Mouse (Mus musculus) liver, adult (tissue): ENCODE measurements around the gene Akr1cl.

Experiments used
- GATA4 ChIP-seq: IDR thresholded peaks from 2 replicates; pipeline ENCODE4 v1.6.1; 2014; ENCODE audit warnings: mild to moderate bottlenecking, low read length; ENCODE audit not compliant: insufficient replicate concordance

Gene Akr1cl

DNA sequence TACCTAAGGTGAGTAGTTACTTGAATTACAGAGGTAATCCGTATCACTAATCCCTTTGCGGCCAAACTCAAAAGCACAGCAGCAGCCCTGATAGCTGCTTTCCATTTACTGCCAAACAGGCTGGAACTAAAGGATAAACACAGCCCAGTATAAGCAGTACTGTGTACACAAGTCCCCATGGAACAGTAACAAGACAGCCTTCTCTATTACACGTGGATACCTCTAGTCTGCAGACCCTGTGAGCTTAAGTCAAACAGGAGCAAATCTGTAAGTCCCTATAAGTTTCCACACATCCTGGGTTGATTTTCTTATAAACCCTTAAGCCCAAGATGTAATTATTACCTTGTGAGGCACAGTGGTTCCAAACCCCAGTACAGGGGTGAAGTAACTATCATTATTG is 3.0 kb upstream of the Akr1cl start:
- no peak for TF ChIP-seq GATA4

DNA sequence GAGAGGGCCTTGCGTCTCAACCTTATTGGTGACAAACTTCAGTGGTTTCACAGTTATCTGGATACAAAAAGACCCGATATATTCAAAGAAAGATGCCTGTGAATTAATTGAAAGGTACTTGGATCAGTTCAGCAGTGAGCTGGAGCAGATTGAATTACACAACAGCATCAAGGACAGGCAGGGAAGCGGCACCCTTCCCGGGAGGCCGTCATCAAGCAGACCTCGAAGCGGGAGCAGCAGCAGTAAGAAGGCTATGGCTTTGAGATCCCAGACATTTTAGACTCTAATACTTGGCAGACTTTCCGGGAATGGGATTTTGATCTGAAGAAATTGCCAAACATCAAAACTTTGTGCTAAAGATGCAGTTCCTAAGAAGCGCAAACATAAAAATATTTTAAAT is 4.4 kb downstream of the Akr1cl start:
- no peak for TF ChIP-seq GATA4

DNA sequence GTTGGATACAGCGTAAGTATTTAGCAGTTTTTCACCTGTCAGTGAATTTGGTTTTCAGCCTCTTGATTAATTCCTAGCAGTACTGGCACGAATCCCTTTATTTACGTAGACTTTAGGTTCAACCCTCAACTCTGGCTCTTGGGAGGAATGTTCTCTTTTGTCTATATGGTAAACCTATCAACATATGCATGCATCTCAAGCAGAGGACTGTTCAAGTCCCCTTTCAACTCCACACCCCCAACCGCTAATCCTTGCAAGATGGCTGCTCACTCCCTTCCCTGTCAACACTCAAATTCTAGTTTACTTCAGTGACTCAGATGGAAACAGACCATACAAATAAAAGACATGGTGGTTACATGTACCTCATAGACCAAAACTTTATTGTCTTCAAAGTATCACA is 19.8 kb downstream of the Akr1cl start:
- TF ChIP-seq GATA4, result no peak

DNA sequence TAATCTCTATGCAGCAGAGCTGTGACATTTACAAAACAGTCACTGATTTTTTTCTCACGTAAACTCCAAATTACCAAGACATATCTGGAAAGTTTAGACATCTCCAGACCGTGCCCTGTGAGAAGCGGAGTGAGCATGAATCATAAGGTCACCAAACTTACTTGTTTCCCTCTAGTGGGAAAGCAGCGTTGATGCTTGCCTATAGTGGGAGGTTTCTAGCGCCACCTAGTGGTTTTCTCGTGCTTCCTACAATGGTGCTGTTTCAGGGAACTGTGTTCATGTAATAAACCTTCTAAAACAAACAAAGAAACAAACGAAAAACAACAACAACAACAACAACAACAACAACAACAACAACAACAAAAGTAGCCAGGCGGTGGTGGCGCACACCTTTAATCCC is 22.4 kb downstream of the Akr1cl start:
- TF ChIP-seq GATA4, result no peak

DNA sequence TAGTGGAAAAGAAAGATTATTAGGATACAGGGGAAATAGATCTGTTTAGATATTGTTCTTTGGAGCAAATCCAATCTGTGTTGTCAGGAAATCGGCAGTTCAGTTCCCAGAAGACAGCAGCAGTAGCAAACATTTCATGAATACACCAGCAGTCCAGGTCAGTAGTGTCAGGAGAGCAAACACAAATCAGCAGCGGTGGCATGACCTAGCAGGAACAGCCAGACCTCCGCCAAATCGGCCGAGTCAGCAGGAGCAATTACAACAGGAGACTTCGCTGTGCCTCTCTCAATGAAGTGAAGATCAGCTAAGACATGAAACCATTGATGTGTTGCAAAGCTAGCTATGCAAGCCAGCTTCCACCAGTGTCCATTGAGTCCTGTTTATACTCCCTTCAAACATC is 27.0 kb downstream of the Akr1cl start:
- no peak for TF ChIP-seq GATA4

DNA sequence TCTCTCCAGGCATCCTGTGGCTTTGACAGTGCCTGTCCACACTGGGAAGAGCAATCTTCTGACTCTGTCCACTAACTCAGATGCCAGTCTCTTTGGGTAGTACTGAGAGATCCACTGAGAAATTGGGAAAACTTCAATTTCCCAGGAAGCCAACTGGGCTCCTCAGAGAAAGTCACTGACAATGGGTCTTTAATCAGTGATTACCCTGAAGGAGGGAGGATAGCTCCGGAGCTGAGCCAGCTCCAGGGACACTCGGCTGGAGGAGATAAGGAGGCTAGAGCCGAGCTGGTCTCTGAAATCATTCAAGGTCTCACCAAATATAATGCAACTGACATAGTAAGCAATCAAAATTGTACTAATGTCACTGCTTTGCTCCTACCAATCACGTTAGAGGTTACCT is 28.0 kb downstream of the Akr1cl start:
- no peak for TF ChIP-seq GATA4

DNA sequence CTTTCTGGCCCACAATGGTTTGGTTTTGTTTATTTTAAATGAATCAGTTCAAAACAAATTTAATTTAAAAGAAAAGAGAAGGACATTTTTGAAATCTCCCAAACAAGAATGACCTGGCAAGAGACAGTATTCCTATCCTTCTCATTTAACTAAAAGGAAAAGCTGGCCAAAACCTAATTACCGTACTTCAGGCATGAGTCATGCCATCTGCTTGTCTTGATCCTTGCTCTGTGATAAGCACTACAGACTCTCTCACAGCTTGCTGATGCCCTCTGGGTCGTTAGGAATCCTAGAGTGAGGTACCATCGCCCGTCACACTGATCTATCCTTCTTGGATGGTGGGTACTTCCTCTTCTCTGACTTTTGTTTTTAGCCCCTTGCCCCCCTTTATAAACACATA is 39.4 kb downstream of the Akr1cl start:
- no peak for TF ChIP-seq GATA4

- TF ChIP-seq GATA4, result no peak
These were observed 44.4 kb downstream of the Akr1cl start for GRCm38 (mm10) chr1:64988176-64988575.

- TF ChIP-seq GATA4, result no peak
These were observed 46.4 kb downstream of the Akr1cl start for GRCm38 (mm10) chr1:64986120-64986519.

GRCm38 (mm10) chr1:64983247-64983646 is 49.3 kb downstream of the Akr1cl start:
- TF ChIP-seq GATA4, result no peak

GRCm38 (mm10) chr1:64978321-64978799 is 54.2 kb downstream of the Akr1cl start:
- no peak for TF ChIP-seq GATA4

DNA sequence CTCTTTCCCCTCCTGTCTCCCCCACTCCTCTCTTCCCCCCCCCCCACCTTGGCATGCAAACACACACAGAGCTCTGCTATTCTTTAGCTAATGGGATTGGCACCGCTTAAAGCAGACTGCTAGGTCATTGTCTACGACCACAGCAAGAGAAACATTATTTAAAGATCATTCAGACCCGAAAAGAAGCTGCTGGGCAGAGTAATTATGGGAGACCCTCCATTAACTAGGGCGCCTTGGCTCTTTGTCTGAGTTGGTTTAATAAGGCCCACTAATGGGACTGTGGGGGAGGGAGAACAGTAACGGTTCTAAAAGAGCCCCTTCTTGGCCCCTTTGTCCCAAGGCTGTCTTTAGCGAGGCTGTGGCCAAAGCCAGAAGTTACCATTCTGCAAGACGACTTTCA is 57.2 kb downstream of the Akr1cl start:
- no peak for TF ChIP-seq GATA4

DNA sequence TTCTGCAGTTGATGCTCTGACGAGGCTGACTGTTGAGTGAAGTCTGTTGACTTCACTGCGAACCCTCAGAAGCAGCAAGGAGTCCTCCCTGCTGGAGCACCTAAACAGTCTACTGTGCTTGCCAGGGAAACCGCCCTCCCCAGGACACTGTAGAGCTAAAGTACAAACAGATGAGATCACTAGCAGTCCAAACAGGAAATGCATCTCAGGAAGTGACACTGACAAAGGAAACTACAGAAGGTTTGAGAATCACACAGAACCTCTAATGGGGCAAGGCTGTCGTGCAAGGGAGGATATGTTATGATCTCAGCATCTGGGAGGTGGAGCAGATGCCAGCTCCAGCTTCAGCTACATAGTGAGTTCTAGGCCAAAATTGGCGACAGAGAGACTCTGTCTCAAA is 61.9 kb downstream of the Akr1cl start:
- no peak for TF ChIP-seq GATA4
